14 mouse cellular contexts compared by ENCODE assay signal in the genomic region with DNA sequence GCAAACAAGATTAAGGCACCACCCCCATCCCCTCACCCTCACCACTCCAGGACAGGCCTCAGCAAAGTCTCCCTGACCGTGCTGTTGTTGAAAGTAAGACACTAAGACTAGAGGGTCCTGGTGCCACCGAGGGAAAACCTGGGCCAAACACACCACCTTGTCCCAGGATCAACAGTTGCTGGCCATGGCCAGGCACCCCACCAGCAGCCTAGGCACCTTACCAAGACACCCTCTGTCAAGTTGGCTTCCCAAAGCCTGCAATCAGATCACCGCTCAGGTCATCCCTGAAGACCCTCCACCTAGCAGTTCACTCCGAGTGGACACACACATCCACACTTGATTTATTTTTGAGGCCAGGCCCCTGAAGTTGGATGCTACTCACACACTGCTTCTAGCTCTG. TPM values are rescaled to one million over a fixed set of nuclear protein-coding genes. Genes with fewer than 3 reads are reported as not detected.
A peak's percentile ranks its signal among the peaks of the same experiment; 100 is the strongest.
DNase-seq lines count a peak whose midpoint lies in the region; ATAC-seq lines count a peak whose summit lies in the region.
"Had no signal": no experiment of that assay in that cellular context is flagged by ENCODE, and none has a peak within 500 bp of the region (broad histone marks: within the 10 kb centered on the region; RNA-seq: fewer than 3 reads in every experiment).

No protein-coding gene starts in this region.

- WGBS in forebrain, embryonic 13.5 days, result 49% methylated on average over 4 of the region's 4 CpGs
- 44% methylated on average over 4 of the region's 4 CpGs for WGBS in midbrain, embryonic 12.5 days

- H3K9me3 ChIP-seq in forebrain, embryonic 13.5 days (replicated peaks), result no peaks in the 10 kb centered on the region
- H3K9me3 ChIP-seq in midbrain, embryonic 12.5 days, result no peaks in the 10 kb centered on the region
- H3K9me3 ChIP-seq: G1E; heart, embryonic 13.5 days had no signal

- no peak overlapping the region for H3K27ac ChIP-seq in forebrain, embryonic 13.5 days
- H3K27ac ChIP-seq in midbrain, embryonic 12.5 days (replicated peaks), result no peak overlapping the region
- H3K27ac ChIP-seq: heart, embryonic 13.5 days had no signal

- H3K36me3 ChIP-seq in forebrain, embryonic 13.5 days (ENCODE audit: poor library complexity, severe bottlenecking), result no peaks in the 10 kb centered on the region
- H3K36me3 ChIP-seq in midbrain, embryonic 12.5 days, result no peaks in the 10 kb centered on the region
- H3K36me3 ChIP-seq: G1E; heart, embryonic 13.5 days had no signal

- peak; percentile 49 to 53 for DNase-seq in cerebellum, adult 18-20 months
- DNase-seq in cerebellum, adult 8-10 months, result peak; percentile 52
- no peak for DNase-seq in embryo, embryonic 11 days
- no peak for DNase-seq in thymus, postnatal 0 days (ENCODE audit: low spot score)
- DNase-seq in layer of hippocampus, postnatal 25 days (ENCODE audit: extremely low spot score in 1 of 2, low spot score in 1 of 2), result no peak
- DNase-seq: liver; lung, postnatal 36 days; spleen, adult 18-20 months; thymus, postnatal 25 days had no signal

- peak overlapping the region; percentile 81 for H3K4me2 ChIP-seq in forebrain, embryonic 13.5 days
- H3K4me2 ChIP-seq in midbrain, embryonic 12.5 days (replicated peaks), result peak overlapping the region; percentile 69

- 0 out of 2 replicates have a peak overlapping the region, but pooled peaks have one; percentile 21 for H3K9ac ChIP-seq in forebrain, embryonic 13.5 days
- H3K9ac ChIP-seq in midbrain, embryonic 12.5 days (replicated peaks), result peak overlapping the region; percentile 97; the same call in 1 of the 2 replicates
- H3K9ac ChIP-seq: heart, embryonic 13.5 days had no signal

- H3K27me3 ChIP-seq in forebrain, embryonic 13.5 days, result 0 out of 2 replicates have a peak, but pooled peaks cover 3% of the 10 kb centered on the region
- H3K27me3 ChIP-seq in midbrain, embryonic 12.5 days, result peaks cover 14% of the 10 kb centered on the region
- H3K27me3 ChIP-seq: heart, embryonic 13.5 days had no signal

- peaks cover 37% of the 10 kb centered on the region for H3K4me1 ChIP-seq in forebrain, embryonic 13.5 days
- H3K4me1 ChIP-seq in midbrain, embryonic 12.5 days, result peaks cover 39% of the 10 kb centered on the region

- no peak for ATAC-seq in forebrain, embryonic 13.5 days
- no peak for ATAC-seq in midbrain, embryonic 12.5 days (ENCODE audit: low FRiP score, low read depth)

- H3K4me3 ChIP-seq in forebrain, embryonic 13.5 days, result peak overlapping the region; percentile 92; the same call in 1 of the 2 replicates
- H3K4me3 ChIP-seq in midbrain, embryonic 12.5 days, result peak overlapping the region; percentile 92

RNA-seq across cellular contexts. Expression of a gene that starts 2.3 kb away (rescaled TPM):
- polyA plus RNA-seq in forebrain, embryonic 13.5 days (2015; fragmentation: Nextera tagmentation; extraction: Ambion mirVana), result 10.9 and 12.4 TPM in 2 replicates
- polyA plus RNA-seq in midbrain, embryonic 12.5 days (2016; fragmentation: Nextera tagmentation; extraction: Ambion mirVana), result 11.7 and 13.7 TPM in 2 replicates
- polyA plus RNA-seq in thymus, postnatal 0 days (2015; fragmentation: Nextera tagmentation; extraction: Ambion mirVana), result 0.24 and 0.35 TPM in 2 replicates
- 10 to 100 TPM; 33.2 to 43.0 TPM for total RNA-seq in layer of hippocampus, postnatal 25 days (2021)
- total RNA-seq: neutrophil, adult 5-6 weeks had no signal

RNA-seq across cellular contexts. Expression of a gene that starts 47.6 kb away (rescaled TPM):
- 8.2 and 8.7 TPM in 2 replicates for polyA plus RNA-seq in forebrain, embryonic 13.5 days (2015; fragmentation: Nextera tagmentation; extraction: Ambion mirVana)
- 12.2 and 15.0 TPM in 2 replicates for polyA plus RNA-seq in midbrain, embryonic 12.5 days (2016; fragmentation: Nextera tagmentation; extraction: Ambion mirVana)
- 2.5 and 2.7 TPM in 2 replicates for polyA plus RNA-seq in thymus, postnatal 0 days (2015; fragmentation: Nextera tagmentation; extraction: Ambion mirVana)
- 1 to 10 TPM; 3.5 to 4.3 TPM for total RNA-seq in layer of hippocampus, postnatal 25 days (2021)

Comparison
In these comparisons a context has a peak if more than half of its experiments do, and no peak if none do; other contexts are left out.
1. DNase-seq: peak in cerebellum, adult 18-20 months (2 of 2) and cerebellum, adult 8-10 months (single experiment); none in embryo, embryonic 11 days (single experiment), thymus, postnatal 0 days (single experiment) and layer of hippocampus, postnatal 25 days (0 of 2).